Mouse (Mus musculus) adrenal gland, postnatal 36 days (tissue): ENCODE measurements at regions not wholly inside any gene's neighbourhood (a gene's known extent, or its start where the extent isn't known, plus 50 kb on each side); places are given as distances from the start of the nearest gene placed in this dataset.

Experiments used
- DNase-seq, 2 experiments: peaks; one replicate each; pipeline ENCODE4 v3.0.0; 2021; ENCODE audit warnings: mixed read lengths in 1 of 2

DNA sequence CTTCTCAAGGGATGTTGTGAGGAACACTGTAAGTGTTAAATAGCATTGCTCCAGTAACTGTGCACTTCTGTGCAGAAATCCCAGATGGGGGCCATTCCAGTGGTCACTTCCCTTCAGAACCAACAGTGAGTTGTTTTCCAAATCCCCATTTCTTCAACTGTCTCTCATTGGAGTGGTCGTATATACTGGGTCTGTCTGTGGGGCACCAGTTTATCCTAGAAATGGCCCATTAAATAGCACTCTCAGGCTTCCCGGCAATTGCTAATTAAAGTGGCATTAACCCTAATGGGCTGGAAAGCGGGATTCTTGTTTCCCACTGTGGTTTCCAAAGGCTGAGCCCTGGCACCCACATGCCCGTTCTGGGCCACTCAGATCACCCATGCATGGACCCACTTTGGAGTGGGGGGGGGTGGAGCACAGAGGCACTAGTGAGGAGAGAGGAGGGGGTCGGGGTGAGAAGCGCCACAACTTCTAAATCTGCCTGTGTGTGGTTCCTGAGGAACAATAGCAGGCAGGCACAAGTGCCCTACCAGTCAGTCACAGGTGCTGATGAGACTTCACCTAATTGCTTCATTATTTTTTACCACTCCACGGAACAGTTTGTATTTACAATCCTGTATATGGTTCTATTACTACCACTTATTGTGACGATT is 78.1 kb downstream of the Fam204a start:
- DNase-seq = no peak

DNA sequence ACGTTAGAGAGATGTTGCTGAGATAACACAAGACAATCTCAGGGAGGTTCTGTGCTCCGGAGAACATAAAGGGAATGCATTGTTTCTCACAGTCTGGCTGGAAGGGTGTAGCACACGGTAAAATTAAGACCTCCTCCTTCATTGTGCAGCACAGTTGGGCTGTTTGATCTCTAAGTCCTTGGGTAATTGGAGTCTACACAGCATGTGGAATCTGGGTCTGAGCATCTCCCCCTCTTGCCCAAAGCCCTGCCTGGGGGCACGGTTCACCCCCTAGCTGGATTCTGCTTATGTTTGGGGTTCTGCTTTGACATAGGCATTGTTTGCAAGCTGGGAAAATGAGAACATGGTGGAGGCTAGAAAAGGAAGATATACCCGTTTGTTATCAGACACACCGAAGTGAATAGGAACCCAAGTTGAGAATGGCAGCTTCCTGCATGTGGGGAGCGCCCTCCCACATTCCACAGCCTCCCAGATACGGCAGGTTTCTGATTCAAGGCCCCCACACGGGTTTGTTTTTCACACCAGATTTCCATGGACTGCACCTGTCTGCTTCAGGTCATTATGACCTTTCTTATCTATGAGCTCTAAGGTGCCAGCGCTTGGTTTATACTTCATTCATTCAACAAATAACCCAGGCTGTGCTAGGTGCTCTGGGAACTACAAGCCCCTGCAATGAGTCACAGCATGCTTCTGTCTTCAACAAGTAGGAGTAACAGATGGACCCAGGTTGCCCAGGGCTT is 79.9 kb downstream of the Fam204a start:
- no peak for DNase-seq

DNA sequence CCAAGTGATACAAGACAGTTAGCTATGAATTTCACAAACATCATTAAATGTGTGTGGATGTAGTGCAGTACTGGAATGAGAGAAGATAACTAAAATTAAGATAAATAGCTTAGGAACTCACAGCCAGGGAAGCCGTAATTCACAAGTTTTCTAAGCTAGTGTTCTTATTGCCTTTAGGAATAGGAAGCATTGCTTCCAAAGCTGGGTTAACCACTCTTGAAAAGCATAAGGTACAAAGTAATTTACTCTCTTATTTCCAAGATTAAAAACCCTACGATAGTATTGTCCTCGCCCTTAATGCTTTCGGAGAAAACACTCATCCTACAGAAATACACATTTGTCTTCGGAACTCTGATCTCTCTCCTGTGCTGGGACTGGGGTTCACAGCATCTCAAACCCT is 81.3 kb downstream of the Fam204a start:
- no peak for DNase-seq

DNA sequence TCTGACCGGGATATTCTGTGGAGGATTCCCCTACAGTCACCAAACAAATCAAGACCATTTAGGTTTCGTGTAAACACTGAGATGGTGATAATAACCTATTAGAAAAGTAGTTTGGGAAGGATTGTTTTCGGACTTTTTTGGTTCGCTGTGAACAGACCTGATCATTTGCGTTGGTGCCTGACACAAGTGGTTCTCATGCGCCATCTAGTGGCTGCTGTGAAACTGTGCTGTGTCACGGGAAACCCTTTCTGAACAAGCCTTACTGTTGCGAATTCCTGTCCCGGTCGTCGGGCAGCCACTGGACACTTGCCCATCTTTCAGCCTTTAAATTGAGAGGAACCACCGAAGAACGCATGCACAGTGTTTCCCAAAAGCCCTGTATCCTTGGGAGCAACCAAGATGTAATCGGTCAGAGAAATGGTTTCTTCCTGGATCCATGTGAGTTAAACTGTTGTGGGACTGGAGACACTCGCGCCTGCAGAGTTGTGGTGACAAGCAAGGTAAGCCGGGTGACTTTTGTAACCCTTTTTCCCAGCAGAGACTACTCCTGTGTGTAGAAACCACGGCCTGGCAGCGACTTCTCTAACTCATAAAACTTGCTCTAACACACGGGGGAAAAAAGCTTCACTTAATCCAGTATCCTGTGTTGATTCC is 82.0 kb downstream of the Fam204a start:
- peak; percentile 80 to 85 for DNase-seq

DNA sequence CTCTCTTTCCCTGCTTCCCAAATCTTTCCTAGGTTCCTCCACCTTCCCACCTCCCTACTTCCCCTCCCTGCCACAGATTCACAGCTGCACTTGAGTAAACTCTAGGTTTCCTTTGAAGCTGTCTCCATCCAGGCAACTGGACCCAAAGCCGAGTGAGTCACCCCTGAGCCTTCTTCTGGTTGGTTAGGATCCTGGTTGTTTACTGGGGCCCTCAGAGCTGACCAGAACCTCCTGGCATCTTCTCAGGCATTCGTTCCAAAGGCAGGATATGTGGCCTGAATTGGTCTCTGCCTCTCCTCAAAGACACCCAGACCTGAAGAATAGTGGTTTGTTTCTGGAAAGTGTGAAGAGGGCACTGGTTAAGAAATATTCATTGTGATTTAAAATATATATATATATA is 87.6 kb downstream of the Fam204a start:
- no peak for DNase-seq

DNA sequence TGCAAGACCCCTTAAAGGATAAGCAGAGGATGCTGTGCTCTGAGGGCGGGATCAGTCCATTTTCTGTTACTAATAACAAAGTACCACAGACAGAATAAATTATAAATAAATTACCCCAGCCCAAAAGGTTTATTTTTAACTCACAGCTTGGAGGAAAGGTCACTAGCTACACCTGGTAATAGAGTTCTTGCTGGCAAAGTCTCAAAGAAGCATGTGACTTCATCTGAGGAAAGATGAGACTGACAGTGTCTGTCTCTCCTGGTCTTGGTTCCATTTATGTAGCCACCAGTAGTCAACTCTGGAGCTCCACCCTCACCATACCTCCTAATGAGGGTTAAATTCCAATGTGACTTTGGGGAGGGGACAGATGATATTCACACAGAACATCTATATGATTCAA is 90.0 kb downstream of the Fam204a start:
- no peak for DNase-seq

DNA sequence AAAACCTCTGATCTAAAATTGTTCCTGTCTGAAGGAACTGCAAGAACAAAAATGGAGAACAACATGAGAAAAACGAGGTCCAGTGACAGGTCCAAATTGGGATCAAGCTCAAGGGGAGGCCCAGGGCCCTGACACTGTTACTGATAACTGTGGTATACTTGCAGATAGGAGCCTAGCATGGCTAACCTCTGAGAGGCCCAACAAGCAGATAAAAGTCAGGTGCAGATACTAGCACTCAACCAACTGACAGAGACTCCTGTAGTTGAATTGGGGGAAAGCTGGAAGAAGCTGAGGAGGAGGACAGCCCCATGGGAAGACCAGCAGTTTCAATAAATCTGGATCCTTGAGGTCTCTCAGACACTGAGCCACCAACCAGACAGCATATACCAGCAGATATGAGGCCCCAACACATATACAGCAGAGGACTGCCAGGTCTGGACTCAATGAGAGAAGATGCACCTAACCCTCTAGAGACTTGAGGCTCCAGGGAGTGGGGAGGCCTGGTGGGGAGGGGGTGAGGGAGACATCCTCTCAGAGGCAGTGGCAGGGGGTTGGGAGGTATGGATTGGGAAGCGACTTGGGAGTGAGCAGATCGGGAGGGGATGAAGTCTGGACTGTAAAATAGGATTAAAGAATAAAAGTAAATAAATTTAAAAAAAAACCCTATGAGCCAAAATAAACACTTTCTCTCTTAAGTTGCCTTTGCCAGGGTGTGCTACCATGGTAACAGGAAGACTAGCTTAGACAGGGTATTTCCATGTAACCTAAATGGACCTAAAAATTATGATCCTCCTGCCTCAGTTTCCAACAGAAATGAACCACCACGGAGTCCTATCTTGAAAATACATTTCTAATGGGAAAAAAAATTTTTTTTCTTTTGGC is 91.8 kb downstream of the Fam204a start:
- no peak for DNase-seq

DNA sequence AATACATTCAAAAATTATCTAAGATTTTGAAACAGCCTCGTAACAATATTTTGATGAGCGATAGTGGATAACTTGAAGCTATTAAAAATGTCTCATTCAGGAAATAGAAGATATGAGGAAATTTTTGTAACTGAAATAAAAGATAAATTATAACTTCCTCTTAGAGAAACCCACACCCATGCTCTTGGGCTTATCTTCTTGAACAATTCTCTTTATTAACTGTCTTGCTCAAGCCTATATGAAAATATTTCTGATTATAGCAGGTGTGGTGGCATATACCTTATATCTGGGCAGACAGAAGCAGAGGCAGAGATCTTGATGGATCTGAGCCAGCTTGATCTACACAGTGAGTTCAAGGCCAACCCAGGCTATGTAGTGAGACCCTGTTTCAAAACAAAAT is 96.9 kb downstream of the Fam204a start:
- DNase-seq = no peak

DNA sequence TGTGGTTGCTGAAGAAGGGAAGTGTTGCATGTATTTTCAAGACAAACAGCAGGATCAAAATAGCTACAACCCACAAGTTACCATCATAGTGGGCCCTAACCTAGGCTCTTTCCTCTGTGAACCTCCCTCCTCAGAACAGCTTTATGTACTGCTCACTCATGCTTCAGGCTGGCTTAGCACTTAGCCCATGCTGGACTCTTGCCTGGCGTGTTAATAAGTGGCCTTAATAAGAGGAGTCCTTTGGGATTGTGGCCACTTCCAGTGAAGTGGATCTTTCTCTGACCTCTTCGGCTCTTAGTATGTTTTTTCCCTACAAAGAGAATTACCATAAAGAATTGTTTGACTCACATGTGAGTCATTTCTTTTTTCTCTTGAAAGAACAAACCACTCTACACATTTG is 101.9 kb downstream of the Fam204a start:
- DNase-seq = no peak

DNA sequence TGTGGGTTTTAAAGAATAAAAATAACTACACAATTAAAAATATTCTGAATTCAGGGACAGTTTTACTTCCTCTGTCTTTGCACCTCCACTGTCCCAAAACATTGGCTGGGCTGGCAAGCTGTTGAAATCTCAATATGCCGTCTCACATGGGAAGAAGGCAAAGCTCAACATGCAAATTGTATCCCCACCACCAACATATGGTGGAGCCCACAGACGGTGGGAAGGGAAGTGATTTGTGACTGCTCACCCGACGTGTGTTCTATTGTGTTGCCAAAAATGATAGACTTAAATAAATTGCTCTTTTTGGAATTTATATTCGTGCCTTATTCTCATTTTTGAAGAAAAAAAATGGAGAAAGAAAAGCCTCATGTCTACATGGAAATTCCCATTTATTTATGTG is 105.6 kb downstream of the Fam204a start:
- no peak for DNase-seq

DNA sequence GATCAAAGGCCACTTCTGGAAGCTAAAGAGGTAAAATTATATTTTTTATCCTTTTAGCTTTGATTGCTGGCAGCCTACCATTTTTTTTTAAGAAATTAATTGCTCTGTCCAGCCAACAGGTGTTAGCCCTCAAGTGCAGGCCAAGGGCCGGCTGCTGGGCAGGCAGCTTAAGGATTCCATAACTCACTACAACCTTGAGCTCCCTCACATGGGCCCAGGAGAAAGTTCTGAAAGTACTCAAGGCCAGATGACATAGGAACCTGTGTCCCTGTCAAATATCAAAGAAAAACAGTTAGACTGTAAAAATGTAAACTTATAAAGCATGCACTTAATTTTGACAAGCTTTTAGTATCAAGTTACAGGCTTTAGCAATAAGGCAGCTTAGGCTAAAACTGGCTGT is 107.5 kb downstream of the Fam204a start:
- DNase-seq = no peak

DNA sequence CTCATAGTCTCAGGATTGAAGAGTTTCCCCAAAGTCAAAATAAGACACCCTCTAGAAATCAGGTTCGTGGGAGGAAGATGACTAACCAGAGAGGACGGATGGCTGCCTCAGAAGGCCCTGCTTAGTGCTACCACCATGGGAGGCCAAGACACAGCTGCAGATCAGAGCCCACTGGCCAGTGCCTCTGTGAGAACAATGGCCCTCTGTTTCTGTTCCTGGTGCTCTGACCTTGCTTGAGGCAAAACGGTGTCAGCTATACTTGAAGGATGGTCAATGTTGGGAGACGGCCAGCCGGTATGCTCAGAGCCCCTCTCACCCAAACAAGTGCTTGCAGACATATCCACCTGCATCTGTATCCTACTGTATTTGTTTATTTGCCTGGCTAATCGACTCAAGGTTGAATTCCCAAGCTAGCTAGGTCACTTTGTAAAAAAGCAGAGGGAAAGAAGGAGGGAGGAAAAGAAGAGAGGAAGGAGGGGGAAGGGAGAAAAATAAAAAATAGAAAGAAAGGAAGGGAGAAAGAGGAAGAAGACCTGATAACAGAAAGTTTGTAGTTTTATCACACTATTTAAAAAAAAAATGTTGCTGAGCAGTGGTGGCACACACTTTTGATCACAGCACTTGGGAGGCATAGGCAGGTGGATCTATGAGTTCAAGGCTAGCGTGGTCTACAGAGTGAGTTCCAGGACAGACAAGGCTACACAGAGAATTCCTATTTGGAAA is 112.7 kb downstream of the Fam204a start:
- no peak for DNase-seq

DNA sequence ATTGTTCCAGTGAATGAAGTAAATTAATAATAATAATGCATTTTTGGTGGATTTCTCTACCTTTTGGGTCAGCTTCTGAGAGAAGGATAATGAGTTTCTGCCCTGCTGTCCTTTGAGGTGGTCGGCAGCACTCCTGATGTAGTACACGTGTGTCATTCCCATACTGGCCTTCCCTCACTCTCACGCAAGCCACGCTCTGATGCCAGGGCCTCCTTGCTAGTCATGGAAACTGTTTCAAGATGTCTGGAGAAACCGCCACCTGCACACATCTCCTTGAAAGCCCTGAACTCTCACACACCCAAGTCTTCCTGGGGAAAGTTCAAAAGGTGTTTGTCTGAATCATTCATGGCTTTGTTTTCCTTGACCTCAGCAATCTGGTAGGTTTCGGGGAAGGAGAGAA is 116.2 kb downstream of the Fam204a start:
- no peak for DNase-seq

DNA sequence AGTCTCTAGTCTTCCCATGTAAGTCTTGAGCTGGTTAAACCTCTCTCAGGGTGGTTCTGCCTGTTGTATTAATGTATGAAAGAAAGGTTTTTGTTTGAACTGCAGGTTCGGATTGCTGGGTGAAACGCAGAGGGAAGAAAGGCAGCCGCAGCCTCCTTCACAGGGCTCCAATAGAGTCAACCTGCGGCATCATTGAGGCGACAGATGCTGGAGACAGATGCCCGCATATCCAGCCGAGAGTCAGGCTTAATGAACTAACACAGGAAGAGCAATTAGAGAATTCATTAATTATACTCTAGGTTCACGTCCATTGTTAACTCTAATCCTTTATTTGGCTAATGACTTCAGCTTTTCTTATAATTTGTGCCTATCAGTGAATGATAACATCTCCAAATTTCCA is 117.0 kb downstream of the Fam204a start:
- no peak for DNase-seq

DNA sequence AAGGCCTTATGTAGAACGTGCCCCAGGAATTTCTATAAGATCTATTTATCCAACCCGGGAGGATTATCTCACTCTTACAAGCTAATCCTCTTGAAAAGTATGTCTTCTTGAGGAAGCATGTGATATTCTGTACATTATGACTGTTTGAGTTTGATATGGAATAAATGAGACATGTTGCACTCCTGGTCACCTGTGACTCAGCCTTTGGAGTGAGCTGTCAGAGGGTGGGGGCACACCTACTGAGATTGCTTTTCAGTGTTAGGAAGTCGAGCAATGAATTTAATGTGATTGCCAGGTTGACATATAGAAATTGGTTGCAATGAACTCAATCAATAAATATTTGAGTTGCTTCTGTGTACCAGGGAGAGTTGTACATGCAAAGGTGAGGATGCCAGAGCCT is 128.6 kb downstream of the Fam204a start:
- DNase-seq = no peak

DNA sequence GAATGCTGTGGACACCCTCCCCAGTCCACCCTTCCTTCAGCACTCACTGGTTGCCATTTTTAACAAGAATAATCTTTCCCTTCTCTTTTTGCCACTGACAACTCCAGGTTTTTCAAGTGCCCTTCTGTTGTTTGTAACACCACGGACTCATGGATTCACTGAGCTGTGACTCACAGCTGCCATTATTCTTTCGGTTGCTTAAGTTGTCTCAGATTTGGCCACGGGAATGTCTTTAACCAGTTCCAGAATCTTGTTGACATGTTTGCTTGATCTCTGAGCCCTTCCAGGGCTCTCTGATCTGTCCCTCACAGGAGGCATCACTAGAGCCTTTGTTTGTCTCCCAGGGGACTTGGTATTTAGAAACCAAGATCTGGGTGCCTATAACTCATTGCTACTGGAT is 131.5 kb upstream of the Rab11fip2 start:
- DNase-seq = peak; percentile 4 to 14

DNA sequence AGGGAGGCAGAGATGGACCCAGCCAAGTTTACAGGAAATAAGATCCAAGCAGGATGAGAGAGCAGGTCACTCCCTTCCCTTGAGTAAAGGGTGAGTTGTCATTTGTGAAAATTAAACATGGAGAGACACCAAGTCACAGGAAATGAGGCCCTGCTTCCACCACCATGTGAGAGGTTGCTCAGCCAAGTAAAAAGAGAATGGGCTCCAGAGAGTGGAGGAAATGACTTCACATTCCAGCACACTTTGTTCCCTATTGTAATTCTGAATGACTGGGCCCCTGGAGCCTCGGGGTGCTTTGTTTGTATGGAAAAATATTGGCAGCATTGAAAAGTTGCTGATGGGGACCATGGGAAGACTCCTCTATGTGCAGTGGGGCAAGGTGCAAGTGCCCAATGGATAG is 129.9 kb upstream of the Rab11fip2 start:
- DNase-seq = no peak

DNA sequence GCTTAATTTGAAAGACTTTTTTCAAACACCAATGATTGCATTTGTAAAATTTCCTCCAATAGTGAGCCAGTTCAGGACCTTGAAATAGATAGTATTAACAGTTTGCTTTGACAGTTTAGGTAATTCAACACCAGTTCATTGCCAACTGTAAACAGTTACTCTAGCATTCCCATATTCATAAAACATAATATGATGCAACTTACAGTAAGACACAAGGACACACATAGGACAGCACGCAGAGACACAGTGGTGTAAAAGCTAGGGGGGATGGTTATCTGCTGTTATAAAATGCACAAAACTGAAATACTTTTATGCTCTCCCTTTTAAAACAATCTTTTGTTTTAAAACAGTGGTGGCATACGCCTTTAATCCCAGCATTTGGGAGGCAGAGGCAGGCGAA is 122.7 kb upstream of the Rab11fip2 start:
- DNase-seq = no peak

DNA sequence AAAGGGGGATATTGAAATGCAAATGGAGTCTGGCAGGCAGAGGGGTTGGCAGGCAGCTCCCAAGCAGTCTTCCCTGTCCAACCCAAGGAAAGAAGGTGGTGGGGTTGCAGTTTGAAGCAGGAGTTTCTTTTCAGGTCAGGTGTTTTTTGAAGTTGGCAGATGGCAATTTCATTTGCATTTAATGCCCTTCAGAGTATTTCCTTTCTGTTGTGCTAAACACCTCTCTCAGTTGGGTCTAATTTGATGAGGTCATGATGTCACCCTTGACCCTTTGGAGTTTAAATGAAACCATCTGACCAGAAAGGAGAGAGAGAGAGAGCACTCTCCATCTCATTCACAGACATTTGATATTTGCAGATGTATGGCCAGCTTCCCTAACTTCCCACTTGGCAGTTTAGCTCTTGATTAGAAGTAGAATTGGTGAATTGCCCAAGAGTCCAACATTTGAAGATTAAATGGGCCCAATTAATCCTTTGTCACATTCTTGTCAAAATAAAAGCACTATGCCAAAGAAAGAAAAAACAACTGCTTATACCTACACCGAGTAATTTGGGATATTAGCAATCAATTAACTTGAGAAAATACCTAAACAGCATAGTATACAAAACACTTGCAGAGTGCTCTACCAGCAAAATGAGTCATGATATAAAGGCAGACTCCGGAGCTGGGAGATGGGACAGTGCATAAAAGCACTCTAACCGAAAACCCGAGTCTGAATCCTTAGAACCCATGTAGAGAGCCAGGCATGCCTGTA is 111.8 kb upstream of the Rab11fip2 start:
- no peak for DNase-seq

DNA sequence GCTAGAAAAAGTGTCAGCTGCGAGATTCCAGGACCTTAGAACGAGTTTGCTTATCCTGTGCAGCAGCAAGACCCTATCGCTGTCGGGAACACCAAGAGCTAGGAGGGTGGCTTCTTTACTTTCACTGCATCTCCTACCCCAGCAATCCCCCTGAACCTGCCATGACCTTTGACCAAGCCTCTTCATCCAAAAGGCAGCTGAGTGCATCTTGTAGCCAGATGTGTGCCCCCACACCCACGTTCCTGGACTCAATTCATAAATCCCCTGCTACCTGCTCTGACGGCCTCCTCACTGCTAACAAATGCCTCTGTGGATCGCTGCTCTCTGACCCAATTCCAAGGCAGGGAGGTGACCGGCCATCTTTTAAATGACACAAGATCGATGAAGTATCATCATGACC is 107.7 kb upstream of the Rab11fip2 start:
- no peak for DNase-seq

DNA sequence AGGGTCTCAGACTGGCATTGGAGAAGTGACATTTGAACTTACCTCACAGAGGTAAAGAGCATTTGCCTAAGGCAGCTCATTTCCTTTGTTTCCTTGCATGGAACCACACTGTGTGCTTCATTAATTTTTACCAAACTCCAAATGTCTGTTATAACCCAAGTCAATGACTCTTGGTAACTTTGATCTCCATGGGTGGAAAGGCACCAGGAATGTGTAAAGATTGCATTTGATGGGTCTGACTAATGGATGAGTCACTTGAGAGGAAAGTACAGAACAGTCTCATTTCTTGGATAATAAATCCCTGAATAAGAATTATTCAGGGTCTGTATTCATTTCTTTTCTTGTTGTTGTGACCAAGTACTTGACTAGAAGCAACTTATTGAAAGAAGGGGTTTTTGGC is 97.3 kb upstream of the Rab11fip2 start:
- DNase-seq = peak in 1 of 2 experiments; percentile 2
